Mouse (Mus musculus): ENCODE data around the gene Oas1g. TPM values are rescaled to one million over a fixed set of nuclear protein-coding genes. Genes with fewer than 3 reads are reported as not detected.
"Not testable (repeated sequence)": the region's sequence is repeated elsewhere in the genome, so short reads cannot be mapped to it uniquely, and the experiment has no call there.

The Oas1g gene
- total RNA-seq (2021), result 0.58 and 1.7 TPM in 2 replicates
- long read RNA-seq, result 0 reads

GRCm38 (mm10) chr5:120887413-120887812 is at the start of gene Oas1g:
Gene Oas1g (minus strand): TSS chr5:120887613.
- DNase-seq, result not testable (repeated sequence)

- DNase-seq, result no peak
Observed at GRCm38 (mm10) chr5:120933966-120934365, 46.6 kb upstream of the Oas1g start.

GRCm38 (mm10) chr5:120927036-120927435 is 39.6 kb upstream of the Oas1g start:
- no peak for DNase-seq

GRCm38 (mm10) chr5:120926311-120926710 is 38.9 kb upstream of the Oas1g start:
- not testable (repeated sequence) for DNase-seq

GRCm38 (mm10) chr5:120924520-120924919 is 37.1 kb upstream of the Oas1g start:
- not testable (repeated sequence) for DNase-seq

- DNase-seq, result no peak
Observed at GRCm38 (mm10) chr5:120923969-120924368, 36.6 kb upstream of the Oas1g start.

GRCm38 (mm10) chr5:120920296-120920695 is 32.9 kb upstream of the Oas1g start:
- DNase-seq, result no peak

- DNase-seq, result not testable (repeated sequence)
Observed at GRCm38 (mm10) chr5:120919156-120919935, 31.9 kb upstream of the Oas1g start.

- DNase-seq, result not testable (repeated sequence)
Observed at GRCm38 (mm10) chr5:120914204-120914603, 26.8 kb upstream of the Oas1g start, which contains the start of gene Oas1d. Gene Oas1d (plus strand): TSS chr5:120914536.

GRCm38 (mm10) chr5:120908196-120908920 is 20.9 kb upstream of the Oas1g start:
- DNase-seq, result no peak

GRCm38 (mm10) chr5:120906791-120907733 is 19.6 kb upstream of the Oas1g start, which contains the start of gene Oas1a:
Gene Oas1a (minus strand): TSS chr5:120907521.
- not testable (repeated sequence) for DNase-seq

GRCm38 (mm10) chr5:120902056-120902455 is 14.6 kb upstream of the Oas1g start:
- DNase-seq, result no peak

- no peak for DNase-seq
Observed at GRCm38 (mm10) chr5:120900666-120901065, 13.3 kb upstream of the Oas1g start.

- no peak for DNase-seq
Observed at GRCm38 (mm10) chr5:120898726-120899125, 11.3 kb upstream of the Oas1g start.

- no peak for DNase-seq
Observed at GRCm38 (mm10) chr5:120898307-120898706, 10.9 kb upstream of the Oas1g start.

- DNase-seq, result no peak
Observed at GRCm38 (mm10) chr5:120895231-120895900, 8.0 kb upstream of the Oas1g start.

GRCm38 (mm10) chr5:120894692-120895091 is 7.3 kb upstream of the Oas1g start:
- not testable (repeated sequence) for DNase-seq

GRCm38 (mm10) chr5:120893866-120894265 is 6.5 kb upstream of the Oas1g start:
- DNase-seq, result not testable (repeated sequence)

- DNase-seq, result no peak
Observed at GRCm38 (mm10) chr5:120892243-120892660, 4.8 kb upstream of the Oas1g start.

- not testable (repeated sequence) for DNase-seq
Observed at GRCm38 (mm10) chr5:120891566-120892242, 4.3 kb upstream of the Oas1g start.

GRCm38 (mm10) chr5:120890991-120891390 is 3.6 kb upstream of the Oas1g start:
- no peak for DNase-seq
